Mouse (Mus musculus): Measurements from ENCODE around the gene Gm4869. TPM values are rescaled to one million over a fixed set of nuclear protein-coding genes. Genes with fewer than 3 reads are reported as not detected.

Gene Gm4869
- polyA plus RNA-seq, 3 experiments from 2014 or later: not detected

- no peak for ATAC-seq
Measured at GRCm38 (mm10) chr5:140538111-140538683, 92.8 kb downstream of the Gm4869 start.

- peak; percentile 78 for ATAC-seq
Measured at GRCm38 (mm10) chr5:140540106-140540505, 94.7 kb downstream of the Gm4869 start.

GRCm38 (mm10) chr5:140542811-140543575 lies 97.5 kb downstream of the Gm4869 start:
- no peak for ATAC-seq

Other genes starting within 250 kb of the Gm4869 start
- 10 to 100 TPM; 18.8 to 24.9 (median 22.0) TPM for gene Mad1l1, start 124.1 kb upstream of the Gm4869 start, polyA plus RNA-seq (2017; shearing (Covaris generic))
- gene Nudt1, start 124.0 kb upstream of the Gm4869 start, polyA plus RNA-seq (2017; shearing (Covaris generic)): 10 to 100 TPM; 14.8 to 31.5 (median 20.5) TPM
- gene Mrm2, start 113.7 kb upstream of the Gm4869 start, polyA plus RNA-seq (2017; shearing (Covaris generic)): 10 to 100 TPM in 2 of 3 experiments, 1 to 10 TPM in 1; 7.8 to 12.4 (median 10.8) TPM
- 1 to 10 TPM in 2 of 3 experiments, under 1 TPM in 1; 0.50 to 2.1 (median 1.6) TPM for gene Snx8, start 56.4 kb upstream of the Gm4869 start, polyA plus RNA-seq (2017; shearing (Covaris generic))
- gene Eif3b, start 26.3 kb upstream of the Gm4869 start, polyA plus RNA-seq (2017; shearing (Covaris generic)): 10 to 100 TPM; 25.8 to 31.8 (median 29.5) TPM
- gene Chst12, start 59.9 kb downstream of the Gm4869 start, polyA plus RNA-seq (2017; shearing (Covaris generic)): 10 to 100 TPM; 25.6 to 35.2 (median 33.2) TPM
- 1 to 10 TPM; 1.2 to 5.5 (median 1.9) TPM for gene Grifin, start 119.4 kb downstream of the Gm4869 start, polyA plus RNA-seq (2017; shearing (Covaris generic))
- 10 to 100 TPM; 16.8 to 44.8 (median 23.1) TPM for gene Lfng, start 161.7 kb downstream of the Gm4869 start, polyA plus RNA-seq (2017; shearing (Covaris generic))
- gene Ttyh3, start 203.4 kb downstream of the Gm4869 start, polyA plus RNA-seq (2017; shearing (Covaris generic)): 1 to 10 TPM; 2.8 to 4.2 (median 3.7) TPM

All from inflammation-experienced regulatory T-cells, adult 6 months (primary cell).